Mouse (Mus musculus): ENCODE measurements at regions not wholly inside any gene's neighbourhood (a gene's known extent, or its start where the extent isn't known, plus 50 kb on each side); places are given as distances from the start of the nearest gene placed in this dataset.

GRCm38 (mm10) chr16:25044637-25045036 lies 242.0 kb upstream of the Tprg start:
- no peak for TF ChIP-seq MAFK (IDR thresholded peaks at IDR 0.05; ENCODE audit: insufficient read depth, low read depth, low read length)
- no peak for TF ChIP-seq ZNF384 (IDR thresholded peaks at IDR 0.05; ENCODE audit: low read depth, low read length)
- TF ChIP-seq ZC3H11A (IDR thresholded peaks at IDR 0.05; ENCODE audit: borderline replicate concordance, low read depth, low read length): no peak
- TF ChIP-seq HCFC1 (IDR thresholded peaks at IDR 0.05; ENCODE audit: borderline replicate concordance, insufficient read depth, low read length): no peak
